Mouse (Mus musculus) neutrophil, adult 5-6 weeks (primary cell): Measurements from ENCODE around the gene Mgam. TPM values are rescaled to one million over a fixed set of nuclear protein-coding genes. Genes with fewer than 3 reads are reported as not detected.
"Not testable (repeated sequence)": the region's sequence is repeated elsewhere in the genome, so short reads cannot be mapped to it uniquely, and the experiment has no call there.

Experiments
- ATAC-seq: fragments of 151-379, 151-347 bp; 2 replicates; pipeline ENCODE4 v1.8.0; 2017; ENCODE audit warnings: mild to moderate bottlenecking, moderate TSS enrichment; ENCODE audit not compliant: insufficient number of reproducible peaks, poor library complexity, low FRiP score, severe bottlenecking; ENCODE audit errors: extremely low read depth
- total RNA-seq: library from RNA; stranded (forward); fragments of 200-1000 nt; gene quantifications from 2 replicates; pipeline ENCODE4 v1.2.3, GENCODE M21; 2017

The Mgam gene
- total RNA-seq, 1 experiment from 2014 or later, result 107 TPM

- not testable (repeated sequence) for ATAC-seq
Observed at GRCm38 (mm10) chr6:40692007-40692406, 63.4 kb downstream of the Mgam start.

GRCm38 (mm10) chr6:40713494-40713893 lies 84.9 kb downstream of the Mgam start:
- ATAC-seq, result not testable (repeated sequence)

- no peak for ATAC-seq
Observed at GRCm38 (mm10) chr6:40715705-40716104, 87.1 kb downstream of the Mgam start.

GRCm38 (mm10) chr6:40728506-40728905 lies 99.9 kb downstream of the Mgam start:
- not testable (repeated sequence) for ATAC-seq

GRCm38 (mm10) chr6:40739545-40739944 lies 110.9 kb downstream of the Mgam start:
- no peak for ATAC-seq

- ATAC-seq, result not testable (repeated sequence)
Observed at GRCm38 (mm10) chr6:40749030-40749429, 120.4 kb downstream of the Mgam start.

- ATAC-seq, result no peak
Observed at GRCm38 (mm10) chr6:40755948-40756347, 127.3 kb downstream of the Mgam start.

GRCm38 (mm10) chr6:40757346-40757745 lies 128.7 kb downstream of the Mgam start:
- not testable (repeated sequence) for ATAC-seq

- ATAC-seq, result no peak
Observed at GRCm38 (mm10) chr6:40774656-40775055, 146.0 kb downstream of the Mgam start.

GRCm38 (mm10) chr6:40778458-40778857 lies 149.8 kb downstream of the Mgam start:
- no peak for ATAC-seq

- ATAC-seq, result no peak
Observed at GRCm38 (mm10) chr6:40783637-40784036, 155.0 kb downstream of the Mgam start.

GRCm38 (mm10) chr6:40784378-40784777 lies 155.7 kb downstream of the Mgam start:
- ATAC-seq, result no peak

- no peak for ATAC-seq
Observed at GRCm38 (mm10) chr6:40795077-40795812, 166.6 kb downstream of the Mgam start.

- ATAC-seq, result no peak
Observed at GRCm38 (mm10) chr6:40818237-40818902, 189.7 kb downstream of the Mgam start.

Other genes with a start within 250 kb of the Mgam start
- gene E330009J07Rik, start 192.7 kb upstream of the Mgam start, total RNA-seq, result 16.8 and 18.5 TPM in 2 replicates
- gene Wee2, start 189.7 kb upstream of the Mgam start, total RNA-seq, result not detected in 2 replicates
- gene Ssbp1, start 157.5 kb upstream of the Mgam start, total RNA-seq, result 68.6 and 69.5 TPM in 2 replicates
- 0.58 and 0.74 TPM in 2 replicates for gene Tas2r137, start 137.6 kb upstream of the Mgam start, total RNA-seq
- not detected in 2 replicates for gene Tas2r108, start 135.3 kb upstream of the Mgam start, total RNA-seq
- gene Prss37, start 109.3 kb upstream of the Mgam start, total RNA-seq, result not detected in 2 replicates
- gene Olfr461, start 73.8 kb upstream of the Mgam start, total RNA-seq, result not detected in 2 replicates
- not detected in 2 replicates for gene Olfr460, start 59.3 kb upstream of the Mgam start, total RNA-seq
- 84.5 and 85.2 TPM in 2 replicates for gene Clec5a, start 43.0 kb upstream of the Mgam start, total RNA-seq
- gene Tas2r138, start 15.5 kb upstream of the Mgam start, total RNA-seq, result not detected in 2 replicates